Mouse (Mus musculus): ENCODE data around the gene Myh14. TPM values are rescaled to one million over a fixed set of nuclear protein-coding genes. Genes with fewer than 3 reads are reported as not detected.

Gene Myh14
- polyA plus RNA-seq, 1 experiment = under 0.01 TPM

DNA sequence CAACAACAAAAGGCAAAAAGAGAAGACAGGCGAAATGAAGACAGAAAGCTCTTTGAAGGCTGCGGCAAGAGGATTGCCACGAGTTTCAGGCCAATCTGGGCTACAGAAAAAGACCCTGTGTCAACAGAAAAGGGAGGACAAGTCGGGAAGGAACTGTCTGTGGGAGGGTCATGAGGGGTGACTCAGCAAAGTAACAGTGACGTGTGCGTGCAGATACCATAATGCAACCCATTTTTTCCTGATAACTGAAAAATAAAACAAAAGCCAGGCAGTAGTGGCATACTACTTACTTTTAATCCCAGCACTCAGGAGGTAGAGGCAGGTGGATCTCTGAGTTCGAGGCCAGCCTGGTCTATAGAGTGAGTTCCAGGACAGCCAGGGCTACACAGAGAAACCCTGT, 27.3 kb upstream of the Myh14 start:
- H3K27me3 ChIP-seq (ENCODE audit: control insufficient read depth) = peaks cover 15% of the 10 kb centered on the region

DNA sequence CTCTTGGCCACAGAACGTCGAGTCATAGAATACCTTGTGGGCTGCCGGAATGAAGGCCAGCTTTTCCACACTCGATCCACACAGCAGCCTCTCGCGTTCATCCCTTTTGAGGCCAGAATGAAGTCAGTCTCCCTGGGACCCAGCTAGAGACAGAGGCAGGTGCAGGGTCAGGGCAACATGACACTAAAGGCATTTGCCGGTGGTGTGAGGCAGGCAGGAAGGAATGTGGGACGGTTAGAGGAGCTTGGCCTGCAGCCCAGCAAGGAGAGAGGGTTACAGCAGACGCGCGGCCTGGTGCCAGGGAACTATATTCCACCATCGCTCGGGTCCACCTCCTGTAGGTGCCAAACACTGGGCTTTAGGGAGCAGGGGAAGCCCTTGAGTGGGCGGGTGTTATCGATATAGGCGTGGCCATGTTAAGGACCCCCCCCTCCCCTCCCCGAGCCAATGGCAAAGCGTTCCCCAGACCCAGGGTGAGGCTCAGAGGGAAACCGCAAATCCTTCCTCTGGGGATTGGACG, 26.6 kb upstream of the Myh14 start:
- Histone ChIP-seq H3K27me3 (ENCODE audit: control insufficient read depth) (peaks cover 15% of the 10 kb centered on the region), H3K9me3 (ENCODE audit: control insufficient read depth, low read length) (no peaks in the 10 kb centered on the region), H3K36me3 (ENCODE audit: control insufficient read depth) (no peaks in the 10 kb centered on the region), H3K4me3 (replicated peaks) (no peak overlapping the region), H3K4me1 (ENCODE audit: control insufficient read depth) (peaks cover 11% of the 10 kb centered on the region)
- TF ChIP-seq GATA1 (IDR thresholded peaks at IDR 0.05; ENCODE audit: low read length) = no peak
- no peak for TF ChIP-seq TAL1 (IDR thresholded peaks at IDR 0.05; ENCODE audit: low read length)

More for the DNA sequence above, 27.3 kb upstream of the Myh14 start:
- no peaks in the 10 kb centered on the region for H3K36me3 ChIP-seq (ENCODE audit: control insufficient read depth)
- no peak for TF ChIP-seq TAL1 (IDR thresholded peaks at IDR 0.05; ENCODE audit: low read length)
- no peak for TF ChIP-seq GATA1 (IDR thresholded peaks at IDR 0.05; ENCODE audit: low read length)
- peaks cover 11% of the 10 kb centered on the region for H3K4me1 ChIP-seq (ENCODE audit: control insufficient read depth)
- no peak overlapping the region for H3K4me3 ChIP-seq (replicated peaks)
- no peaks in the 10 kb centered on the region for H3K9me3 ChIP-seq (ENCODE audit: control insufficient read depth, low read length)

- Histone ChIP-seq H3K36me3 (ENCODE audit: control insufficient read depth) (no peaks in the 10 kb centered on the region), H3K27me3 (ENCODE audit: control insufficient read depth) (peaks cover 15% of the 10 kb centered on the region), H3K9me3 (ENCODE audit: control insufficient read depth, low read length) (no peaks in the 10 kb centered on the region), H3K4me1 (ENCODE audit: control insufficient read depth) (peaks cover 11% of the 10 kb centered on the region), H3K4me3 (replicated peaks) (no peak overlapping the region)
- TF ChIP-seq GATA1 (IDR thresholded peaks at IDR 0.05; ENCODE audit: low read length) = no peak
- TF ChIP-seq TAL1 (IDR thresholded peaks at IDR 0.05; ENCODE audit: low read length) = no peak
These were observed 24.6 kb upstream of the Myh14 start for GRCm38 (mm10) chr7:44695223-44695622.

DNA sequence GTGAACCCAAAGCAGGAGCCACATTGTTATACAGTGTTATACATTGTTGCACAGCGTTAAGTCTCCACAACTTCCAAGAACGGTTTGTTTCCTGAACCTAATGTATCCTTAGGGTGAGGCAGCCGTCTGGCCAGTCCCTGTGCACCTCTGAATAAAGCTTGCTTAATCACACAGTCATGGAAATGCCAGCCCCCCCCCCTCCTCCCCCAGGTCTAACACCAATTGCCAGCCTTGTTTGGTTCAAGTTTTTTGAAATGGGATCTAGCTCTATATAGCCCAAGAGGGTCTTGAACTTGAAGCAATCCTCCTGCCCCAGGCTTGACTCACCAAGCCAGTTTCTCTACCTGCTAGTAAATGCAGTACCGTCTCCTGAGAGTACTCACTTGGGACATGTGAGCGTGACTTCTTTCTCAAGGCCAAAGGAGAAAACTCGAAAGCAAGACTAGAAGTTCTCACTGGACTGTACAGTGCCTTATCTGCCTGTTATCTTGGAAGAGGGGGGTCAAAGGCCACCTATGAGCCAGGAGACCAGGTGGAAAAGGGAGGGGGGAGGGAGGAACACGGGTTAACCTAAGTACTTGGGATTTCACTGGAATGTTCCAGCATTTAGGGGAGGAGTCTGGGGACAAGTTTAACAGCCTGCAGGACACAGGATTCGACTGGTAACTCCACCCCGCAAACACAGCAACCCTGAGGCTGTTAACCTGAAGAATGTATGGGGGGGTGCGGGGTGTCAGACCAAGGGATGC, 23.0 kb upstream of the Myh14 start:
- no peak for TF ChIP-seq GATA1 (IDR thresholded peaks at IDR 0.05; ENCODE audit: low read length)
- TF ChIP-seq TAL1 (IDR thresholded peaks at IDR 0.05; ENCODE audit: low read length) = no peak
- H3K36me3 ChIP-seq (ENCODE audit: control insufficient read depth) = no peaks in the 10 kb centered on the region
- H3K4me3 ChIP-seq (replicated peaks) = no peak overlapping the region
- H3K27me3 ChIP-seq (ENCODE audit: control insufficient read depth) = peaks cover 13% of the 10 kb centered on the region
- peaks cover 11% of the 10 kb centered on the region for H3K4me1 ChIP-seq (ENCODE audit: control insufficient read depth)
- H3K9me3 ChIP-seq (ENCODE audit: control insufficient read depth, low read length) = no peaks in the 10 kb centered on the region

GRCm38 (mm10) chr7:44689331-44689730, 18.7 kb upstream of the Myh14 start:
- Histone ChIP-seq H3K9me3 (ENCODE audit: control insufficient read depth, low read length) (no peaks in the 10 kb centered on the region), H3K4me3 (replicated peaks) (no peak overlapping the region), H3K36me3 (ENCODE audit: control insufficient read depth) (no peaks in the 10 kb centered on the region), H3K4me1 (ENCODE audit: control insufficient read depth) (no peaks in the 10 kb centered on the region), H3K27me3 (ENCODE audit: control insufficient read depth) (no peaks in the 10 kb centered on the region)
- TF ChIP-seq GATA1 (IDR thresholded peaks at IDR 0.05; ENCODE audit: low read length) (no peak), TAL1 (IDR thresholded peaks at IDR 0.05; ENCODE audit: low read length) (no peak)

GRCm38 (mm10) chr7:44688890-44689289, 18.2 kb upstream of the Myh14 start:
- Histone ChIP-seq H3K4me3 (replicated peaks) (no peak overlapping the region), H3K4me1 (ENCODE audit: control insufficient read depth) (no peaks in the 10 kb centered on the region), H3K9me3 (ENCODE audit: control insufficient read depth, low read length) (no peaks in the 10 kb centered on the region), H3K36me3 (ENCODE audit: control insufficient read depth) (no peaks in the 10 kb centered on the region), H3K27me3 (ENCODE audit: control insufficient read depth) (no peaks in the 10 kb centered on the region)
- no peak for TF ChIP-seq GATA1 (IDR thresholded peaks at IDR 0.05; ENCODE audit: low read length)

DNA sequence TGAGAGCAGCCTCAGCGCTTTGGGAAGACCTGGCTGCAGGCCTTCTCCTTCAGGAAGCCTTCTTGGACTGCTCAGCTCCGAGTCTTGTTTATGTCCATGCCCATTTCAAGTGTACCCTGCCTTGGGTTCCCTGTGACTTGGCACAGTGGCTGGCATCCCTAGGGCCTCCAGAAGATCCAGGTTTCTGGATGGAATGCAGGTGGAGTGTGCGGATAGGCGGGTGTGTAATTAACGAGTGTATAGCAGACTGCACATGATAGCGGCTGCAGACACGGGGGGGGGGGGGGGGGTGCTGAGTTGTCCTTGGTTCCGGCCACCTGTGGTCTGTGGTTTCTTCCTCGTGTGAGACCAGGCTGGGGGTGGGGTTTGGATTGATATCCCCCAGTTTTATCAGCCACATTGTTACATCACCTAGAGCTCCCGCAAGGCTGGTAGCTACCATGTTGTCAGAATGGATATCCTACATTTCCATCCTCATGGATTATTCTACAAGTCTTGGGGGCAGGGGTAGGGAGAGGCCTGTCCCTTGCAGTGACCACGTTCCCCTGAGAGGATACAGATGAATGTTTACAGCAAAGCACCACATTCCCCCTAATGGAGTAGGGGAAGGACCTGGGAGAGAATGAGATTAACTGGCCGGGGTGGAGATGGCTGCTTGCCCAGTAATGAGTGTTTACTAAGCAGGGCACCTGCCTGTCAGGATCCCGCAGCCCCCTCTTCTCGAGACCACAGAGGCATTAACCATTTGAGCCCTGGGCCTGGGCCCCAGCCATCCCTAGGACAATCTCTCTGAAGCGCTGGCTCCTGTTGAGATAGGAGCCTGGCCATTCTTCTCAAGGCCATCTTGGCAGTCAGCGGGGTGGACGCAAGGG, 15.1 kb upstream of the Myh14 start:
- H3K27me3 ChIP-seq (ENCODE audit: control insufficient read depth) = no peaks in the 10 kb centered on the region
- no peaks in the 10 kb centered on the region for H3K36me3 ChIP-seq (ENCODE audit: control insufficient read depth)
- no peaks in the 10 kb centered on the region for H3K9me3 ChIP-seq (ENCODE audit: control insufficient read depth, low read length)
- H3K4me1 ChIP-seq (ENCODE audit: control insufficient read depth) = no peaks in the 10 kb centered on the region
- H3K4me3 ChIP-seq (replicated peaks) = no peak overlapping the region
- no peak for TF ChIP-seq GATA1 (IDR thresholded peaks at IDR 0.05; ENCODE audit: low read length)
- no peak for TF ChIP-seq TAL1 (IDR thresholded peaks at IDR 0.05; ENCODE audit: low read length)

- no peaks in the 10 kb centered on the region for H3K27me3 ChIP-seq (ENCODE audit: control insufficient read depth)
- TF ChIP-seq TAL1 (IDR thresholded peaks at IDR 0.05; ENCODE audit: low read length) = no peak
- TF ChIP-seq GATA1 (IDR thresholded peaks at IDR 0.05; ENCODE audit: low read length) = no peak
- H3K9me3 ChIP-seq (ENCODE audit: control insufficient read depth, low read length) = no peaks in the 10 kb centered on the region
- H3K36me3 ChIP-seq (ENCODE audit: control insufficient read depth) = no peaks in the 10 kb centered on the region
- H3K4me3 ChIP-seq (replicated peaks) = no peak overlapping the region
- no peaks in the 10 kb centered on the region for H3K4me1 ChIP-seq (ENCODE audit: control insufficient read depth)
These were observed 13.0 kb upstream of the Myh14 start for GRCm38 (mm10) chr7:44683656-44684055.

DNA sequence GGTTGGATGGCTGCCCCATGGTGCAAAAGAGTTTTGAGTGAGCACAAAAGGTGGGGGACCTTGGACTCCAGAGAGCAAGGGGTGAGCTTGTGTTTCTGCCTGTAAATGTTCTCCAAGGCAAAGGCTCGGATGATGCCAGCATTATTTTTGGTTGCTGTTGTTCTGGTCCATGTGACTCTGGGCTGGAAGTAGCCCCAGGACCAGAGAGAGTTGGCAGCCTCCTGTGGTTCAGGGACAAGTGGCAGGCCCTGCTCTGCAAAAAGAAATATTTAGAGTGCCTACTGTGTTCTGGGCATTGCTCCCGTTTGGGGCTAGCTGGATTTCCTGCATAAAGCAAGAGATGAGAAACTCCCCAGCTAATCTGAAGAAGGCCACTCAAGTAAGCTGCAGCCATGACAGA, 6.0 kb upstream of the Myh14 start:
- Histone ChIP-seq H3K4me3 (replicated peaks) (no peak overlapping the region), H3K4me1 (ENCODE audit: control insufficient read depth) (no peaks in the 10 kb centered on the region), H3K36me3 (ENCODE audit: control insufficient read depth) (no peaks in the 10 kb centered on the region), H3K9me3 (ENCODE audit: control insufficient read depth, low read length) (peaks cover 2% of the 10 kb centered on the region), H3K27me3 (ENCODE audit: control insufficient read depth) (no peaks in the 10 kb centered on the region)
- TF ChIP-seq GATA1 (IDR thresholded peaks at IDR 0.05; ENCODE audit: low read length) = no peak
- TF ChIP-seq TAL1 (IDR thresholded peaks at IDR 0.05; ENCODE audit: low read length) = no peak
